Mouse (Mus musculus) layer of hippocampus, adult 2 months (tissue): ENCODE data around the gene Pigv. TPM values are rescaled to one million over a fixed set of nuclear protein-coding genes. Genes with fewer than 3 reads are reported as not detected.

Experiments
- DNase-seq, 2 experiments: peaks; one replicate each; pipeline ENCODE4 v3.0.0; 2022; ENCODE audit warnings: low spot score in 2 of 2
- H3K27ac ChIP-seq: fragments of 200-600 bp; 2 replicates; pipeline ENCODE4 v1.8.1; 2022
- H3K4me3 ChIP-seq: fragments of 200-600 bp; 2 replicates; pipeline ENCODE4 v1.8.1; 2022; ENCODE audit warnings: mild to moderate bottlenecking
- CTCF ChIP-seq: fragments of 200-600 bp; conservative IDR thresholded peaks from 2 replicates; pipeline ENCODE4 v1.8.1; 2022; ENCODE audit warnings: antibody characterized with exemption, mild to moderate bottlenecking, moderate library complexity
- total RNA-seq, 2 experiments: library from RNA; stranded (reverse); gene quantifications; 2 replicates each; pipeline ENCODE4 v1.2.3; 2021

Gene Pigv
- total RNA-seq, 2 experiments from 2014 or later: 9.1 to 9.7 TPM

GRCm38 (mm10) chr4:133630326-133630920 is 42.0 kb downstream of the Pigv start:
- Histone ChIP-seq H3K27ac (peak overlapping the region; percentile 68; the same call in 1 of the 2 replicates), H3K4me3 (no peak overlapping the region)
- no peak for DNase-seq

GRCm38 (mm10) chr4:133629191-133629590 is 43.3 kb downstream of the Pigv start:
- no peak for TF ChIP-seq CTCF

More at GRCm38 (mm10) chr4:133630326-133630920, 42.0 kb downstream of the Pigv start:
- TF ChIP-seq CTCF: no peak

GRCm38 (mm10) chr4:133628517-133628916 is 43.9 kb downstream of the Pigv start:
- H3K4me3 ChIP-seq: no peak overlapping the region
- no peak overlapping the region for H3K27ac ChIP-seq
- no peak for DNase-seq
- no peak for TF ChIP-seq CTCF

More at GRCm38 (mm10) chr4:133629191-133629590, 43.3 kb downstream of the Pigv start:
- no peak for DNase-seq
- no peak overlapping the region for H3K27ac ChIP-seq
- H3K4me3 ChIP-seq: no peak overlapping the region

GRCm38 (mm10) chr4:133627039-133627438 is 45.4 kb downstream of the Pigv start:
- Histone ChIP-seq H3K27ac (no peak overlapping the region; the same call in 1 of the 2 replicates), H3K4me3 (no peak overlapping the region)
- DNase-seq: no peak
- no peak for TF ChIP-seq CTCF

- no peak for TF ChIP-seq CTCF
- Histone ChIP-seq H3K27ac (no peak overlapping the region; the same call in 1 of the 2 replicates), H3K4me3 (no peak overlapping the region)
- no peak for DNase-seq
Measured at GRCm38 (mm10) chr4:133626621-133627020, 45.8 kb downstream of the Pigv start.

GRCm38 (mm10) chr4:133626221-133626620 is 46.2 kb downstream of the Pigv start:
- TF ChIP-seq CTCF: no peak
- no peak for DNase-seq
- H3K4me3 ChIP-seq: no peak overlapping the region
- peak overlapping the region; percentile 77 for H3K27ac ChIP-seq

- no peak for TF ChIP-seq CTCF
- peak overlapping the region; percentile 77; the same call in 1 of the 2 replicates for H3K27ac ChIP-seq
Measured at GRCm38 (mm10) chr4:133625621-133626071, 46.8 kb downstream of the Pigv start.

GRCm38 (mm10) chr4:133624830-133625229 is 47.6 kb downstream of the Pigv start:
- no peak overlapping the region for H3K27ac ChIP-seq
- H3K4me3 ChIP-seq: no peak overlapping the region
- DNase-seq: no peak
- TF ChIP-seq CTCF: no peak

More at GRCm38 (mm10) chr4:133625621-133626071, 46.8 kb downstream of the Pigv start:
- DNase-seq: no peak
- H3K4me3 ChIP-seq: no peak overlapping the region

- Histone ChIP-seq H3K27ac (no peak overlapping the region), H3K4me3 (no peak overlapping the region)
- DNase-seq: no peak
- no peak for TF ChIP-seq CTCF
Measured at GRCm38 (mm10) chr4:133622161-133622695, 50.2 kb downstream of the Pigv start.

GRCm38 (mm10) chr4:133620668-133621067 is 51.8 kb downstream of the Pigv start:
- DNase-seq: no peak
- Histone ChIP-seq H3K27ac (no peak overlapping the region), H3K4me3 (no peak overlapping the region)
- no peak for TF ChIP-seq CTCF

GRCm38 (mm10) chr4:133619473-133620136 is 52.8 kb downstream of the Pigv start:
- Histone ChIP-seq H3K4me3 (no peak overlapping the region), H3K27ac (peak overlapping the region; percentile 46)
- peak in 1 of 2 experiments; percentile 34 for DNase-seq
- no peak for TF ChIP-seq CTCF

- Histone ChIP-seq H3K27ac (no peak overlapping the region), H3K4me3 (no peak overlapping the region)
- no peak for TF ChIP-seq CTCF
- no peak for DNase-seq
Measured at GRCm38 (mm10) chr4:133617936-133618335, 54.5 kb downstream of the Pigv start.

- DNase-seq: no peak
- TF ChIP-seq CTCF: no peak
- Histone ChIP-seq H3K4me3 (no peak overlapping the region), H3K27ac (no peak overlapping the region; the same call in 1 of the 2 replicates)
Measured at GRCm38 (mm10) chr4:133615416-133615815, 57.0 kb downstream of the Pigv start.

- no peak for TF ChIP-seq CTCF
- DNase-seq: peak; percentile 61 to 71
- Histone ChIP-seq H3K27ac (peak overlapping the region; percentile 72), H3K4me3 (peak overlapping the region; percentile 13; the same call in 1 of the 2 replicates)
Measured at GRCm38 (mm10) chr4:133614274-133614761, 58.1 kb downstream of the Pigv start.
